Mouse (Mus musculus) kidney, postnatal 0 days (tissue): Measurements from ENCODE around the gene Hmg20b. TPM values are rescaled to one million over a fixed set of nuclear protein-coding genes. Genes with fewer than 3 reads are reported as not detected.
A peak's percentile ranks its signal among the peaks of the same experiment; 100 is the strongest.

ENCODE experiments used
- ATAC-seq: fragments of 200-750 bp; cut with Nextera tagmentation; replicated peaks from 2 replicates; pipeline ENCODE4 v1.8.0; 2017; ENCODE audit warnings: low read depth, moderate number of reproducible peaks, moderate TSS enrichment, moderate library complexity; ENCODE audit not compliant: low FRiP score
- DNase-seq: peaks from one replicate; pipeline ENCODE4 v3.0.0-alpha.2; 2016; ENCODE audit warnings: low spot score
- H3K27ac ChIP-seq: fragments of 300-500 bp; sonication (generic); 2 replicates; pipeline ENCODE4 v1.5.1; 2014; ENCODE audit warnings: mild to moderate bottlenecking
- H3K27me3 ChIP-seq: fragments of 300-500 bp; sonication (generic); 2 replicates; pipeline ENCODE4 v1.6.1; 2014; ENCODE audit warnings: low read length, mixed read lengths; ENCODE audit not compliant: insufficient read depth
- H3K36me3 ChIP-seq: fragments of 300-500 bp; sonication (generic); 2 replicates; pipeline ENCODE4 v1.6.1; 2014; ENCODE audit warnings: low read length, mixed read lengths; ENCODE audit not compliant: insufficient read depth
- H3K4me1 ChIP-seq: fragments of 300-500 bp; sonication (generic); replicated peaks from 2 replicates; pipeline ENCODE4 v1.6.1; 2014; ENCODE audit warnings: antibody characterized with exemption, low read length, mixed read lengths; ENCODE audit not compliant: insufficient read depth
- H3K4me2 ChIP-seq: fragments of 300-500 bp; sonication (generic); 2 replicates; pipeline ENCODE4 v1.6.1; 2014; ENCODE audit warnings: mild to moderate bottlenecking, low read length, moderate library complexity, mixed read lengths
- H3K4me3 ChIP-seq: fragments of 300-500 bp; sonication (generic); replicated peaks from 2 replicates; pipeline ENCODE4 v1.5.1; 2014; ENCODE audit warnings: low read depth, low read length
- H3K9ac ChIP-seq: fragments of 300-500 bp; sonication (generic); 2 replicates; pipeline ENCODE4 v1.6.1; 2014; ENCODE audit warnings: low read depth, low read length
- H3K9me3 ChIP-seq: fragments of 300-500 bp; sonication (generic); replicated peaks from 2 replicates; pipeline ENCODE4 v1.6.1; 2016; ENCODE audit warnings: low read length, inconsistent platforms, mixed read lengths
- CTCF ChIP-seq: IDR thresholded peaks from 2 replicates; pipeline ENCODE4 v1.5.1; 2016; ENCODE audit warnings: antibody characterized with exemption, low read depth, mild to moderate bottlenecking, moderate library complexity
- WGBS: fragments of 180-500 bp; shearing (Covaris S2); extraction: QIAGEN DNeasy Blood & Tissue Kit; methylation state at CpG from one replicate; pipeline ENCODE4 v1.1.7; 2014; 5-methylcytosine and 5-hydroxymethylcytosine counted together
- polyA plus RNA-seq: library from polyadenylated mRNA; unstranded; fragments of >200 nt; fragmentation: Nextera tagmentation; extraction: Ambion mirVana; gene quantifications from 2 replicates; pipeline ENCODE4 v1.2.1, GENCODE M21; 2015

Gene Hmg20b
- polyA plus RNA-seq, 1 experiment from 2014 or later, result 92.4 TPM

GRCm38 (mm10) chr10:81342686-81343505 is 7.4 kb downstream of the Hmg20b start, which contains the start of gene Gipc3:
Gene Gipc3, minus strand, starts transcription at chr10:81343266.
- H3K4me2 ChIP-seq, result peak within 1 kb of the TSS; percentile 74
- no peak for TF ChIP-seq CTCF
- H3K36me3 ChIP-seq, result no peaks in the 10 kb centered on the region

GRCm38 (mm10) chr10:81341333-81341949 is 8.8 kb downstream of the Hmg20b start:
- no peak overlapping the region for H3K9ac ChIP-seq
- DNase-seq (peak; percentile 78), ATAC-seq (no peak)
- no peaks in the 10 kb centered on the region for H3K36me3 ChIP-seq
- no peak overlapping the region for H3K27ac ChIP-seq
- H3K4me2 ChIP-seq, result no peak overlapping the region
- H3K4me1 ChIP-seq, result 0 out of 2 replicates have a peak, but pooled peaks cover 1% of the 10 kb centered on the region
- H3K27me3 ChIP-seq, result 0 out of 2 replicates have a peak, but pooled peaks cover 18% of the 10 kb centered on the region
- no peak overlapping the region for H3K4me3 ChIP-seq
- WGBS, result 35% methylated on average over 16 of the region's 16 CpGs
- no peaks in the 10 kb centered on the region for H3K9me3 ChIP-seq
- peak; percentile 85 for TF ChIP-seq CTCF

More at GRCm38 (mm10) chr10:81342686-81343505, 7.4 kb downstream of the Hmg20b start, which contains the start of gene Gipc3:
- H3K4me1 ChIP-seq, result 0 out of 2 replicates have a peak, but pooled peaks cover 4% of the 10 kb centered on the region
- H3K27ac ChIP-seq, result no peak within 1 kb of the TSS
- H3K9ac ChIP-seq, result peak within 1 kb of the TSS; percentile 49
- 0 out of 2 replicates have a peak, but pooled peaks cover 18% of the 10 kb centered on the region for H3K27me3 ChIP-seq
- WGBS, result 4% methylated on average over 56 of the region's 67 CpGs
- H3K9me3 ChIP-seq, result no peaks in the 10 kb centered on the region
- no peak for DNase-seq
- H3K4me3 ChIP-seq, result peak within 1 kb of the TSS; percentile 37
- no peak for ATAC-seq

- no peak overlapping the region for H3K9ac ChIP-seq
- H3K4me1 ChIP-seq, result 0 out of 2 replicates have a peak, but pooled peaks cover 8% of the 10 kb centered on the region
- WGBS, result 47% methylated on average over 17 of the region's 17 CpGs
- DNase-seq (no peak), ATAC-seq (no peak)
- H3K4me3 ChIP-seq, result no peak overlapping the region
- TF ChIP-seq CTCF, result no peak
- no peak overlapping the region for H3K4me2 ChIP-seq
- no peaks in the 10 kb centered on the region for H3K9me3 ChIP-seq
- no peak overlapping the region for H3K27ac ChIP-seq
- H3K36me3 ChIP-seq, result no peaks in the 10 kb centered on the region
- 0 out of 2 replicates have a peak, but pooled peaks cover 18% of the 10 kb centered on the region for H3K27me3 ChIP-seq
These were observed 9.5 kb downstream of the Hmg20b start for GRCm38 (mm10) chr10:81340551-81341332.

- no peak overlapping the region for H3K9ac ChIP-seq
- DNase-seq (no peak), ATAC-seq (no peak)
- no peak overlapping the region for H3K4me3 ChIP-seq
- no peaks in the 10 kb centered on the region for H3K36me3 ChIP-seq
- no peaks in the 10 kb centered on the region for H3K9me3 ChIP-seq
- 80% methylated on average over 4 of the region's 4 CpGs for WGBS
- peak overlapping the region; percentile 66 for H3K27ac ChIP-seq
- no peak for TF ChIP-seq CTCF
- no peaks in the 10 kb centered on the region for H3K27me3 ChIP-seq
- H3K4me1 ChIP-seq, result peaks cover 20% of the 10 kb centered on the region; the same call in 1 of the 2 replicates
- no peak overlapping the region for H3K4me2 ChIP-seq
These were observed 13.7 kb downstream of the Hmg20b start for GRCm38 (mm10) chr10:81336558-81336957.

- no peak overlapping the region for H3K9ac ChIP-seq
- no peaks in the 10 kb centered on the region for H3K9me3 ChIP-seq
- 53% methylated on average over 14 of the region's 19 CpGs for WGBS
- peaks cover 20% of the 10 kb centered on the region; the same call in 1 of the 2 replicates for H3K4me1 ChIP-seq
- no peaks in the 10 kb centered on the region for H3K36me3 ChIP-seq
- ATAC-seq, result peak; percentile 23
- H3K4me2 ChIP-seq, result no peak overlapping the region
- no peaks in the 10 kb centered on the region for H3K27me3 ChIP-seq
- H3K27ac ChIP-seq, result peak overlapping the region; percentile 66
- no peak overlapping the region for H3K4me3 ChIP-seq
- peak; percentile 48 for DNase-seq
- TF ChIP-seq CTCF, result peak; percentile 25; the same call in 1 of the 2 replicates
These were observed 14.6 kb downstream of the Hmg20b start for GRCm38 (mm10) chr10:81335393-81336340.
